Mouse (Mus musculus): Measurements from ENCODE around the gene Pfn4.
A peak's percentile ranks its signal among the peaks of the same experiment; 100 is the strongest.
"Not testable (repeated sequence)": the region's sequence is repeated elsewhere in the genome, so short reads cannot be mapped to it uniquely, and the experiment has no call there.

The Pfn4 gene

GRCm38 (mm10) chr12:4793718-4794117 lies 24.9 kb downstream of the Pfn4 start:
- peak; percentile 15 for DNase-seq

GRCm38 (mm10) chr12:4797471-4797870 lies 28.6 kb downstream of the Pfn4 start:
- not testable (repeated sequence) for DNase-seq

- no peak for DNase-seq
These were observed 42.2 kb downstream of the Pfn4 start for GRCm38 (mm10) chr12:4811036-4811435.

GRCm38 (mm10) chr12:4811705-4812104 lies 42.9 kb downstream of the Pfn4 start:
- no peak for DNase-seq

- no peak for DNase-seq
These were observed 44.8 kb downstream of the Pfn4 start for GRCm38 (mm10) chr12:4813636-4814035.

- no peak for DNase-seq
These were observed 48.0 kb downstream of the Pfn4 start for GRCm38 (mm10) chr12:4816680-4817360.

GRCm38 (mm10) chr12:4817361-4818101 lies 48.7 kb downstream of the Pfn4 start, which contains the start of gene Sf3b6:
Sf3b6 (plus strand) TSS chr12:4817544.
- peak; percentile 97 for DNase-seq

GRCm38 (mm10) chr12:4827256-4827655 lies 58.4 kb downstream of the Pfn4 start:
- no peak for DNase-seq
